Mouse (Mus musculus): Measurements from ENCODE around the gene Dnaaf5.

Dnaaf5 gene

GRCm38 (mm10) chr5:139227645-139228044 lies 77.6 kb downstream of the Dnaaf5 start:
- DNase-seq (ENCODE audit: extremely low spot score, low spot score) = no peak

- DNase-seq (ENCODE audit: extremely low spot score, low spot score) = no peak
Observed at GRCm38 (mm10) chr5:139228318-139228717, 78.3 kb downstream of the Dnaaf5 start.

GRCm38 (mm10) chr5:139229716-139230115 lies 79.7 kb downstream of the Dnaaf5 start:
- no peak for DNase-seq (ENCODE audit: extremely low spot score, low spot score)

GRCm38 (mm10) chr5:139232083-139232482 lies 82.1 kb downstream of the Dnaaf5 start:
- no peak for DNase-seq (ENCODE audit: extremely low spot score, low spot score)

GRCm38 (mm10) chr5:139234423-139234822 lies 84.4 kb downstream of the Dnaaf5 start:
- DNase-seq (ENCODE audit: extremely low spot score, low spot score) = no peak

Data from neural tube, embryonic 10.5 days (tissue).